Mouse (Mus musculus) adrenal gland, adult 18-20 months (tissue): ENCODE measurements around the gene Fam216b. TPM values are rescaled to one million over a fixed set of nuclear protein-coding genes. Genes with fewer than 3 reads are reported as not detected.

Experiments used
- DNase-seq, 2 experiments: peaks; one replicate each; pipeline ENCODE4 v3.0.0; 2021 to 2022; ENCODE audit warnings: low spot score in 2 of 2
- long read RNA-seq, 2 experiments: library from polyadenylated mRNA; stranded (forward); transcript quantifications; one replicate each; pipeline ENCODE4 v2.0.0; 2021
- total RNA-seq, 2 experiments: library from RNA; stranded (reverse); gene quantifications; 1 replicate in 1 of 2; 2 replicates in 1 of 2; pipeline ENCODE4 v1.2.3; 2021

The Fam216b gene
- total RNA-seq = not detected
- long read RNA-seq, experiment 1 = 0 reads
- long read RNA-seq, experiment 2 = 0 reads

DNA sequence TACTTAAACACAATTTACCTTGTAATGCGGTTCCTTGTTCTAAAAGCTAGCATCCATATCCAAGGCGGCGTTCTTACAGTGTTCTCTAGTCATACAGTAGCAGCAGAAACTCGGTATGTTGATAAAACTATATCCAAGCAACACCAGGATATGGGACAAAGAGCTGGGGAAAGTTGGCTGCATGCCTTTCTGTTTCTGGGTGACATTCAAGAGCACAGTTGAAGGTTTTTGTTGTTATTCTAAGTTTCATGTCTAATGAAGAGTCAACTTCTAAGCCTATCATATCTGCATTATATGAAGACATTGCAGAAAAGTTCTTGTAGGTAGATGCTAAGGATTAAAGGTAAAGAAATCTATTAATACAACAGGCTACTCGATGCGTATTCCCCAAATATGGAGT lies at the start of gene Fam216b:
Gene Fam216b (minus strand): TSS at position 101 of the 400 bp plus-strand sequence.
- no peak for DNase-seq

DNA sequence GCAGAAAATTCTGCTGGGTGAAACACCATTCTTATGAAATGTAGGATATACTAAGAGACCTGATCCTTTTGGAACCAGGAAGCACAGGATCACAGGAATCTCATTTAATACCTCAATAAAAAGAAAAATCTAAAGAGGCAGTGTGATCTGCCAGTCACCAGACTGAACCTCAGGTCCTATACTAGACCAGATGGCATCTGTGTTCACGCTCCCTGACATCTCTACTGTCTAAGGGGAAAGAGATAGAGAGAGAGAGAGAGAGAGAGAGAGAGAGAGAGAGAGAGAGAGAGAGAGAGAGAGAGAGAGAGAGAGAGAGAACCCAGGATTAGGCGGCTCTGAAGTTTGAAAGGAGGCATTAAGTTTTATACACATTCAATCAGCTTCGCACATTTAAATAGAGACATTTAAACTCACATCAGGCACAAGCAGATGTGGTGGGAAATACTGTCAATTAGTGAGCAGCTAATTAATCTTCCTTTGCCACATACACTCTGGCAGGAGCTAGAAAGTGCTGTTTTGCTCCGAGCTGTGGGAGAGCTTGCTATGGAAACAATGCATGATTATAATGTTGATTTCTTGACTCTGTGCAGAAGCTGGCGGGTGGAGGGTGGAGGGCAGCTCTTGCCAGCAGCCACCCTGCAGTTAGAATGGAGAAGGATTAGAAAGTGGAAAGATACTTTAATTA lies 43.7 kb upstream of the Fam216b start:
- no peak for DNase-seq

DNA sequence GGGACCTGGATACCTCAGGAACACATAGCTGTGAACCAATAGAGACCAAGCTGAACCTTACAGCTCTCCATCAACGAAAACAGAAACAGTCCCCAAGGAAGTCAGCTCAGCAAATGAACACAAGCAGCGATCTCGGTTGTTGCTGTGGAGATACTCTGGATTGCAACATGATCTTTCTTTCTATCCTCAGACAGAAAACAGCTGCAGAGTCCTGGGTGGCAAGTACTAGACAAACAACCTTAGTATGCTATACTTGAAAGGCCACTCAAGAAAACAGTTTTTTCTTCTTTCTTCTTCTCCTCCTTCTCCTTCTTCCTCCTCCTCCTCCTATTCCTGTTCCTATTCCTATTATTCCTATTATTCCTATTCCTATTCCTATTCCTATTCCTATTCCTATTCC lies 37.9 kb upstream of the Fam216b start:
- DNase-seq = no peak

DNA sequence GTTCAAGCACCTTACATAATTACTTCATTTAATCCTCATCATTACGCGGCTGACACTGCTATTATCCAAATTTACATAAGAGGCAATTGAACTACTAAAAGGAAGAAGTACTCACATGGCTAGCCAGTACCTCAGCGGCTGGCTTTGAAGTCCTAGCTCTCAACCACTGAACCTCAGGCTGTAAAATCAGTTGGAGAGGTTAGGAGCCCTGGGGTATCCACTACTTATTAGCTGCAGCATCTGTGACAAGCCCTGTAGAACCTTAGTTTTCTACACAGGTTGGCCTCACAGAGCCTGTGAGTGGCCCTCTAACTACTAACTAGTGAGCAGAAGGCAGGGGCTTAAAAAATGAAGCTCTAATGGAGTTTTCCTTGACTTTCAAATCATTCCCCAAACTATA lies 31.5 kb upstream of the Fam216b start:
- no peak for DNase-seq

DNA sequence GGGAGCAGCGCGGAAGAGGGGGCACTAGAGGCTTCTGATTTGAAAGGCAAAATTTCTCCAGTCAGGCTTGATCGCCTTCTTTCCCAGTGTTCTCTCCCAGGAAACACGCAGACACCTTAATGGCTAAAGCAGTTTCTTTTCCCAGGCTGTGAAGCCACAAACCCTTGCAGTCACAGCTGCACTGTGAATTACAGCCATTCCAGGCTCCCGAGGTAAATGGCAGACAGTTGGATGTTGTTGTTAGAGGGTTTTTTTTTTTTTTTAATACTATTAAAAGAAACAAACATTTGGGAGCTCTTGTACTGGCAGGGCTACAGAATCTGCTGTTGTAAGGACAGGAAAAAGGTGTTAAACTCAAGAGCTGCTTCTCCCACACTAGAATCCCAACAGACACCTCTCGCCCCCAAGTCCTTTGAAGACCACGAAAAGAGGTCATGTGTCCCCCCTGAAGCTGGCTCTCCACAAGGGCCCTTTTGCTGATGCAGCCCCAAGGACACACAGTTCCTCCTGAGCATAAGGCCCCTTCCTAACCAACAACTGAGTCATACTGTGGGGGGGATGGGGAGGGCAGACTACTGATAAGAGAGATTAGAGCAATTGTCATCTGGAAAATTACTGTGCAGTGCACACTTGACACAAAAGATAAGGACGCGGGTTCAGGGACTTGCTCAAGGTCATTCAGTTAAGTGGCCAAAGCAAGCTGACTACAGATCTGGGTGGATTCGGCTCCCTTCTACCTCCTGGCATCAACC lies 30.8 kb upstream of the Fam216b start:
- peak in 1 of 2 experiments; percentile 21 for DNase-seq

DNA sequence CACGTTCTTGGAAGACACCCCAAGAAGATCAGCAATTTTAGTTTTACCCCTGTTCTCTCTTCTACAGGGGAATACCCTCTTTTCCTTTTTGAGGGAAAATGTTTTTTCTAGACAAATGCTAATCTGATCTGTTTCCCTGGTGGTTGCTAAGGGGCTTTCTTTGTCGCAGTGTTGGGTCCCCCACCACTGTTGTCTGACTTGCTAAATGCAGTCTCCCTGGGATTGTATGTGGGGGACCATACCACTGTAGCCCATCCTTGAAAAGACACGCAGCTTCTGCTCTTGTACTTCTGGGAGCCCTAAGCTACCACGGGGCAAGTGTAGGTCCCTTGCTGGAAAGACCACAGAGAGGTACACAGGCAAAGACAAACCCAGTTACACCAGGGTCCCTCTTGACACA lies 28.9 kb upstream of the Fam216b start:
- DNase-seq = no peak

DNA sequence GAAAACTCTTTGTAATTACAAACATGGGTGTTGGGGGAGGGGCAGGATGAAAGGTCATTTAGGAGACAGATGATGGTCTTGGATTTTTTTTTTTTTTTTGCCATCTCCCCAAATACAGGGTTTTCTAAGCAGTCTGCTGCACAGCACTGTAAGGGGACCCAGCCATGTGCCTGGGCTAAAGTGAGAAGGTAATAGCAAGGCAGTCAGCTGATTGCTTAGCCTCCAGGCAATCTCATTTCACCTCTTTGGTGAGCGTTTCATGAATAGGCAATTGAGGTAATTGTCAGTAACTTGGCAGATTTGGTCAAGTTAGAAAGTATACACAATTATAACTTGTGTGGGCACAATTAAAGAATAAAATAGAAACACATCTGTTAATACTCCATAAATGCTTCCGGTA lies 28.5 kb upstream of the Fam216b start:
- no peak for DNase-seq

DNA sequence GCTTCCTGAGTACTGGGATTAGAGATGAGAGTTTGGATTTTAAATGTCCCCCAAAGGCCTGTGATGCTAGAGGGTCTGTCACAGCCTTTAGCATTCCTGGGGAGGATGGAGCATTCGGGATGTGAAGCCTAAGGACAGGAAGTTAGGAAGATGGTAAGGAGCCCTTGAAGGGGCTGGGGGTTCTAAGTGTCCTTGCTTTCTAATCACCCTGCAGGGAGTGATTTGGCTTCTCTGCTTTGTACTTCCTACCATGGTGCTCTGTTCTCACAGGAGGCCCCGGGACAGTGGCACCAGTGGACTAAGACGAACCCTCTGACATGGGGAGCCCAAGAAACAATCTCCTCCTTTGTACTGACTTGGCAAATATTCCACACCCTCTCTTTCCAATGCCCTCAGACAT lies 23.7 kb upstream of the Fam216b start:
- DNase-seq = no peak

DNA sequence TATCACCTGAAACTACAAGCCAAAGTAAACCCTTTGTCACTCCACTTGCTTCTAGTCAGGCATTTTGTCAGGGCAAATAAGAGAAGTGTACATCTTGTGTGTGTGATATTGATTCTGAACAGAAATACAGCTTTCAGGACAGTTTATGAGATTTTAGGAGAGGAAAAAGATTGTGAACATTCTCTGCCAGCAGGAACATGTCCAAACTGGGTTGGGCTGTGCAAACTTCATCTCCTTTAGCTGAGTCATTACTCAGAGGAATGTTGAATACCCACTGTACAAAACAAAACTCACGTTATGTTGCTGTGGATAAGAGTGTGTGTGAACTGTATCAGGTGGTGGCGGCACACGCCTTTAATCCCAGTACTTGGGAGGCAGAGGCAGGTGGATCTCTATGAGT lies 22.1 kb upstream of the Fam216b start:
- no peak for DNase-seq

DNA sequence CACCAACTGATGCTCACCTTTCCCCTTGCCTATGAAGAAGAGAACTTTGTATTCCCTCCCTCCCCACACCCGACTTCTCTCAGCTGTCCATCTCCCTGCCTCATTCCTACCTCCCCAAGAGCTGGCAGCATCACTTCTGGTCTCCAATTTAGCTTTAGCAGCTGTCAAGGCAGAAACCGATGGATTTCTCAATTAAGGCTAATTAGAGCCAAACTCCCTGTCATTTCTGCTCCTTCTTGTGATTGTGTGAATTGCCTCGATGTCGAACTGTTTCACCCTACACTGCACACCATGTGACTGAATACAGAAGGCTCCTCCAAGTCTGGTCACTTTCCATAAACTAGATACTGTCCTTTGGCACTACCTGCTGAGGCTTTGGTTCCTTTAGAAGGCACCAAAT lies 20.6 kb upstream of the Fam216b start:
- DNase-seq = no peak

DNA sequence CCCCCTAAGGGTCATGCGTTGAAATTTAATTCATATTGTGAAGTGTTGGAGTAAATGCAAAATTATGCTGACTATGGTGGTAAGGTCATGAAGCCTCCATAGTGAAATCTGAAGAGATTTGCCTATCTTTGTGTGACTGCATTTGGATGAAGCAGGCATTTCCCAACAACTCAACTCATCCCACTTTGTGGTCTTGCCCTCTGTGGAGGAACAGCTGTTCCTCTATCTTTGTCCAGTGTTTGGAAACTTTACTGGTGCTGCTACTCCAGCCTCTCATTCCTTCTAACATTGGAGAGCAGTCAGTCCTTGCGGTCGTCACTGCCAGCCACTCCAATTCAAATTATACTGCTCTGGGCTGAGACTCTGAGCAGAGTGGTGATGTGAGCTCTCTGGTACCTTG lies 19.6 kb upstream of the Fam216b start:
- DNase-seq = no peak

DNA sequence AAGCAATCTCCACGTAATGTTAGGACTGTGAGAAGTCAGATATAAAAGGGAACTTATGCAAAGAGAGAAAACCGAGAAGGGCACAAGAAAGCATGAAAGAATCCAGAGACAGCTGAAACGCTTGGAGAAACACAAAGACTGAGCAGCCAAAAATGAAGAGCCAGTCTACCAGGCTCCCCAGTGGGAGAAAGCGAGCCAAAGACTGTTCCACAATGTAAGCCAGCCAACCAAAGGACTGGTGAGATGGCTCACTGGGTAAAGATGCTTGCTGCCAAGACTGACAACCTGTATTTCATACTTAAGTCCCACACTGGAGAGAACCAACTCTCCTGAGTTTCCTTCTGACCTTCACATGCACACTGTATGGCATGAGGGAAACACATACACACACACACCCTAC lies 784 bp upstream of the Fam216b start:
- no peak for DNase-seq

DNA sequence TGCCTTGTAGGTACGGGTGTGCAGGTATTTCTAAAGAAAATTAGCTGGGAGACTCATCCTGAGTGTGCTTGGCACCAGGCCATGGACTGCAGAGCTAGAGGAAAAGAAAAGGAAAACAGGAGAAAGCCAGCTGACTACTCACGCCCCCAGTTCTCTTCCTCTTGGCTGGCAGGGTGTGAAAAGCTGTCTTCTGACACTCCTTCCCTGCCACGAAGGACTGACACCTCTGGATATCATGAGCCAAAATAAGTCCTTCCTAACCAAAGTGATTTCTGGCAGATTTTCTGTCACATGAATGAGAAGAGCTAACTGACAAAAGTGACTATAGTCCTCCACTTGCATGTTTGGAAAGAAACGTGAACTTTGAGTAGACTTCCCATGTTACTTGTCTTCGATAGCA lies 5.3 kb downstream of the Fam216b start:
- DNase-seq = no peak

DNA sequence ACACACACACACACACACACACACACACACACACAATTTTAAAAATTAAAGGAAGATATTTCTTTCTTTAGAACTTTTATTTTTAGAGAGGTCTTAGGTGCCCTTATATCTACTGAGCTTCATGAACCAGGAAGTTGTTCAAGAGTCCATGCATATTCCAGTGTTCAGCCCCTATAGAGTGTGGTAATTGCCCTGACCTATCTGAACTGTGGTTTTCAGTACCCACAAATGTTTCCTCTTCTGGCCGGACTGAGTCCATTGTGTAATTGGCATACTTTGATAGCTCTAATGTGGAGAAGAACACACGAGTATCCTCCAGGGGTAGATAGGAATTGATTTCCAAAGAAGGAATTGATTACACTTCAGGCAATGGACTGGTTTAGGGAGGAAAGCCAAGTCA lies 11.3 kb downstream of the Fam216b start:
- DNase-seq = no peak

DNA sequence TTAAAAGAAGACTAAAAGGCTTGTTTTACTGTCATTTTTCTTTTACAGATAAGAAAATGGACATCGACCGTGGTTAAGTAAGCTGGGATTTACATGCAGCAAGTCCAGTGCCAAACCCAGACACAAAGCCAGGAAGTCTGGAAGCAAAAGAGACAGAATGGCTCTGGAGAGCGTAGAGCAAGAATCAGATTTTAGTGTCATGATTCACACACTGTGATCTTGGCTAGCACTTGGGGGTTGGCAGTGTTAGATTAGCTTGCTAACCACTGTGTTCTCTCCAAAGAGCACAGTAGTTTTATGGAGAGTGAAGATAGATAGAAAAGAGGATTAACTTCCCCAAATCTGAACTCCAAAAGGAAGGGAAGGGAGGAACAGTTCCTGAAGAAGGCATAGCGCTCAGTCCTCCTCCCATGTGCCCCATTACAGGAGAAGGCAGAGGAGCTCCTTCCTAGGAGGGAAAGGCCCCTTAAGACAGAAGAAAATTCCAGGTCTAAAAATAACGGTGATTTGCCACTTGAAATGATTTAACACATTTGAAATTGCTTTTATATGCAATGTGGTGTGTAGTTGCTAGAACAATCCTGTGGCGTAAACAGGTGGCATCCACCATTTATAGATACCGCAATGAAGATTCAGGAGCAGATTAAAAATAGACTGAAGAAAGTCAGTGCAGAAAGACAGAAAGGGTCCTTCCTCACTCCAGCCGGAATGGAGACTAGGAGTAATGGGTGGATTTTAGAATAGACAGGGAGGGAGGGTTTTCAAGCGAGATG lies 22.7 kb downstream of the Fam216b start:
- DNase-seq = no peak

DNA sequence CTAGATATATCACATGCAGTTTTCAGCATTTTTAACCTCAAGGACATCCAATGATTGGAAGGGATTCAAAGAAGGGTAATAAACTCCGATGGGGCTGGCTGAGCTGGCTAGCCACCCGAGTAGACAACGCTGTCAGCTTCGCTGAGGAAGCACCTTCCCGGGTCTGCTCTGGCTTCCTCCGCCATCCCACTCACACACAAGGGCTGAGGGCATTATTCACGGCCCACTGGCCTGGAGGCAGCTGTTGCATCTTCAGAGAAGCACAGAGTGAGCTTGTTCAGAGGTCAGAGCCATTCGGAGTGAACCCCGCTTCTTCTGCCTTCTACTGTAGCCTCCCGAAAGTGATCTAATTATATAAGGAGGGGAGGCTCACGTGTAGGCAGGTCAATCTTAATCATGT lies 26.3 kb downstream of the Fam216b start:
- DNase-seq = no peak

DNA sequence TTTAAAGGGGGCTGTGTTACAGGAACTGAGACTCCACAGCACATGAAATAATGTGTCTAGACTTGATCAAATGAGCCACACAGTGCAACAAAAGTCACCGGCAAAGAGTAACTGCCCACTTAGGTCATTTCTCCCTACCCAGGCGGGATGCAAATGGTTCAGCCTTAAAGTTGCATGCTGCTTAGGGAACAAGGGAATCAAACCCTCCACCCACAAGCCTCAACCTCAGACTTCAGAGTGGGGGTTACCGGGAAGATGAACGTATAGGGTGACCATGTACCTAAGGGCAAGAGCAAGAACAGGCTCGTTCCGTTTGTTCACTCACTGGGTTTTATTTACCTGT lies 28.2 kb downstream of the Fam216b start:
- DNase-seq = no peak

DNA sequence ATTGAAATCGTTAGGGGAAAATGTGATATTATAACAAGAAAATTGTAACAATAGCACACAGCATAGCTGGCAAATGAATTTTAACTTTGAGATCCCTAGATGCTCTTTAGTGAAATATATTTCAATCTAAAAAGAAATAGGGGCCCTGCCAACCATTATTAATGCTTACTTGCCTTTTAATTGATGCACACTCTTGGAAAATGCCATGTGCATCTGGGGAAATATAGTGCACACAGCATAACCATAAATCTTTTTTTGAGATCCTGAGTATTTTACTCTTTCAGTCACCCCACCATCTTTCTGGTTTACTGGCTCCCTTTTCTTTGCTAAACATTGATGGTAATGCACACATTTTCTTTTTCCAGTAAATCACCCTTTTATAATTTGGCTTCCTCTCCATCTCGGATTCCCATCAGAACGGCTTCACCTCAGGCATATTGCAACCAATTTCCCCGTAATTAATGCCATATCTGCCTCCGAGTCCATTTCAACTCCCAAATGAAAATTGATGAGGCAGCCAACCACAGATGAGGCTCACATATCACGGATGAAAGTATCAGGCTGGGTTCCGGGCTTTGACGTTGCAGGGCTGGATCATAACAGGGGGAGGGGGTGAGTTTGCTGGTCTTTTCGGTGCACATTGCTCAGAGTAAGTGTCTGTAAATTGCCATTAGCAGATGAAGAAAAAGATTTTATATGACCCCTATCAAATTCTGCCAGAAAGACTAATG lies 28.8 kb downstream of the Fam216b start:
- no peak for DNase-seq

DNA sequence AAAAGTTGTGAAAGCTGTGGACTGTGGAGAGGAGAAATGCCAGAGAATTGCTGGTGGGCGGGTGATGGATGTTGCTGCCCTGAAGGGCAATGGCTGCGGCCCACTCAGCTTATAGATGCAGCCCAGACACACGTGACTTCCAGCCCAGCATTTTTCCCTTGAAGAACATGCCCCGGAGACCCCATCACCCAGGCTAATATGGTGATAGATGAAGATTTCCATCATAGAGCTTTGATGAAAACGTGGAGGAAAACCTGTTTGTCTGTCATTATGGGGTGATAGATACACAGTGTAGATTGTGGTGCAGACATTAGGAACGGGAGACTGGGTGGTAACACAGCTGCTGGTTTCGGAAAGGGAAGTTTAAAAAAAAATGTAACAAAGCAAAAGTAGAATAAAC lies 31.4 kb downstream of the Fam216b start:
- DNase-seq = no peak

DNA sequence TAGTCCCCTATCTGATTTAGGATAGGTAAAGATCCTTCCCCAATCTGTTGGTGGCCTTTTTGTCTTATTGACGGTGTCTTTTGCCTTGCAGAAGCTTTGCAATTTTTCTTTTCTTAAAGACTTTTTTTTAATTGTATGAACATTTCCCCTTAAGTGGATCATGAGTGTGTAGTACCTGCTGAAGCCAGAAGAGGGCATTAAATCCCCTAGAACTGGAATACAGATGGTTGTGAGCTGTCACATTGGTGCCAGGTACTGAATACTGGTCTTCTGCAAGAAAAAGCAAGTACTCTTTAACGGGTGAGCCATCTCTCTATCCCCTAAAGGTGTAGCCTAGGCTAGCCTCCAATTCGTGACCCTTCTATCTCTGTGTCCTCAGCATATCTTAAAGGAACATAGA lies 32.4 kb downstream of the Fam216b start:
- no peak for DNase-seq

DNA sequence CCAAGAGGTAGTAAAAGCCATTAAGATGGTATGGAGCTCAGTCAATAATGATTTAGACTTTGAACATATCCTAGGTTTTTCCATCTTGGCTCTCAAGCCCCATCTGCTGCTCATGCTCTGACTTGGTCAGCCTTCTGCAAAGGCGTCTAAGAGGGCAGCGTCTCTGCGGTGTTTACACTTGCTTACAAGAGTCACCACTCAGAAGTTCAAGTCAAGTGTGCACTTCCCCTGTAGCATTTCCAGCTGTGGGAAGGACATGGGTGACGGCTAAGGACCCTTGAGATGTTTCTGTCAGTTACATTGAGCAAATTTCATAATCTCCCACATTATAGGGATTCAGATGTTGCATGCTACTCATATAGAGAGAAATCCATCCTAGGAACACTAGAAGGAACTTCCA lies 40.1 kb downstream of the Fam216b start:
- no peak for DNase-seq

DNA sequence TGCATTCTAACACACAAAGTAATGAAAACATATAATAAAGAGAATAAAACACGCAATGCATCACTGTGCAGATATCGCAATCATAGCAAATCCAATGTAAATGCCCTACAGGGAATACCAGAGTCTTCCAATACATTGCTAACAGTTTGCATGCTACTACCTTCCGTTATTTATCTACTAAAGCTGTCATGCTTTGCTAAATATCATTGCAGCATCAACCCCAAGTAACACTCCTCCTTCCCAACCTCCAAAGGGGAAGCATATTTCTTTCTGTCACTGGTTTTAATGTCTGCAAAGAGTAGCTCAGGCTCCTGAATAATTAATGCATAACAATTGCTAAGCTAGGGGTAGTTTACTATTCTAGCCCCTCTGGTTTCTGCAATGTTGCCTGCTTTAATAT lies 40.5 kb downstream of the Fam216b start:
- no peak for DNase-seq
